Mouse (Mus musculus) CH12.LX (cell line): ENCODE data around the gene Tmem39b. TPM values are rescaled to one million over a fixed set of nuclear protein-coding genes. Genes with fewer than 3 reads are reported as not detected.

Experiments used
- DNase-seq: peaks from one replicate; pipeline ENCODE4 v3.0.0-alpha.2; 2013; ENCODE audit errors: extremely low read depth
- H3K27ac ChIP-seq: 2 replicates; pipeline ENCODE4 v1.5.1; 2012; ENCODE audit warnings: low read depth, mild to moderate bottlenecking, control low read depth, moderate library complexity; ENCODE audit not compliant: insufficient read depth
- H3K27me3 ChIP-seq: replicated peaks from 2 replicates; pipeline ENCODE3; 2012; ENCODE audit warnings: inconsistent platforms
- H3K36me3 ChIP-seq, 2 experiments: replicated peaks in 1 of 2; 2 replicates each; pipeline versions ENCODE3 to v1.6.1; 2012; ENCODE audit warnings: inconsistent platforms in 1 of 2, low read length in 1 of 2, mild to moderate bottlenecking in 1 of 2, mixed read lengths in 1 of 2, moderate library complexity in 1 of 2; ENCODE audit not compliant: control insufficient read depth in 1 of 2, insufficient read depth in 1 of 2
- H3K4me1 ChIP-seq, 2 experiments: 2 replicates each; pipeline ENCODE4 v1.6.1; 2012; ENCODE audit warnings: inconsistent platforms in 1 of 2, moderate library complexity in 1 of 2; ENCODE audit not compliant: insufficient read depth in 2 of 2, control insufficient read depth in 1 of 2
- H3K4me2 ChIP-seq: 2 replicates; pipeline ENCODE4 v1.6.1; 2012; ENCODE audit warnings: low read depth, mild to moderate bottlenecking, control low read depth; ENCODE audit not compliant: poor library complexity, insufficient read depth, severe bottlenecking
- H3K4me3 ChIP-seq, 3 experiments: fragments of 150-350 bp in 1 of 3; sonication (generic) in 1 of 3; replicated peaks in 1 of 3; 2 replicates each; pipeline versions ENCODE3 to v1.5.1; 2011 to 2012; ENCODE audit warnings: low read depth in 2 of 3, low read length in 2 of 3, mild to moderate bottlenecking in 2 of 3, moderate library complexity in 2 of 3, control low read depth in 1 of 3, improper control_type of control experiment in 1 of 3, inconsistent platforms in 1 of 3, mixed read lengths in 1 of 3; ENCODE audit not compliant: poor library complexity in 1 of 3
- H3K79me2 ChIP-seq: replicated peaks from 2 replicates; pipeline ENCODE4 v1.6.1; 2012; ENCODE audit warnings: mild to moderate bottlenecking, moderate library complexity; ENCODE audit not compliant: control insufficient read depth, poor library complexity, insufficient read depth, severe bottlenecking; ENCODE audit errors: extremely low read depth
- H3K9ac ChIP-seq: 2 replicates; pipeline ENCODE4 v1.6.1; 2012; ENCODE audit warnings: low read depth, mild to moderate bottlenecking, control low read depth, moderate library complexity; ENCODE audit not compliant: insufficient read depth
- H3K9me3 ChIP-seq: replicated peaks from 2 replicates; pipeline ENCODE3; 2012; ENCODE audit warnings: low read length, inconsistent platforms, mixed read lengths
- BHLHE40 ChIP-seq: IDR thresholded peaks from 2 replicates; pipeline ENCODE4 v1.6.1; 2011; ENCODE audit warnings: mild to moderate bottlenecking, low read depth, low read length, improper control_type of control experiment
- CHD2 ChIP-seq: IDR thresholded peaks from 2 replicates; pipeline ENCODE4 v1.6.1; 2011; ENCODE audit warnings: low read length, improper control_type of control experiment
- CTCF ChIP-seq, 2 experiments: IDR thresholded peaks in 1 of 2; conservative IDR thresholded peaks in 1 of 2; 2 replicates each; pipeline ENCODE4 v1.5.1; 2011 to 2012; ENCODE audit warnings: low read depth in 2 of 2, low read length in 2 of 2, improper control_type of control experiment in 1 of 2, inconsistent platforms in 1 of 2, mild to moderate bottlenecking in 1 of 2, moderate library complexity in 1 of 2
- EP300 ChIP-seq: IDR thresholded peaks from 2 replicates; pipeline ENCODE4 v1.6.1; 2011; ENCODE audit warnings: low read length, improper control_type of control experiment
- ETS1 ChIP-seq: conservative IDR thresholded peaks from 2 replicates; pipeline ENCODE4 v1.6.1; 2012; ENCODE audit warnings: low read depth, mild to moderate bottlenecking, inconsistent platforms, low read length, improper control_type of control experiment, moderate library complexity
- GABPA ChIP-seq: IDR thresholded peaks from 2 replicates; pipeline ENCODE4 v1.6.1; 2012; ENCODE audit warnings: low read depth, low read length, improper control_type of control experiment, inconsistent platforms; ENCODE audit not compliant: insufficient replicate concordance
- HCFC1 ChIP-seq: IDR thresholded peaks from 2 replicates; pipeline ENCODE4 v1.6.1; 2012; ENCODE audit warnings: low read depth, mild to moderate bottlenecking, inconsistent platforms, low read length, improper control_type of control experiment
- IRF4 ChIP-seq: IDR thresholded peaks from 2 replicates; pipeline ENCODE4 v1.6.1; 2014; ENCODE audit warnings: low read depth, mild to moderate bottlenecking, inconsistent platforms, low read length, improper control_type of control experiment
- JUND ChIP-seq: conservative IDR thresholded peaks from 2 replicates; pipeline ENCODE4 v1.6.1; 2011; ENCODE audit warnings: low read depth, low read length, improper control_type of control experiment
- KAT2A ChIP-seq: IDR thresholded peaks from 2 replicates; pipeline ENCODE4 v1.6.1; 2012; ENCODE audit warnings: low read length, improper control_type of control experiment, inconsistent platforms; ENCODE audit not compliant: insufficient replicate concordance
- MAZ ChIP-seq: IDR thresholded peaks from 2 replicates; pipeline ENCODE4 v1.6.1; 2012; ENCODE audit warnings: low read depth, mild to moderate bottlenecking, inconsistent platforms, low read length, improper control_type of control experiment, moderate library complexity
- MEF2A ChIP-seq: IDR thresholded peaks from 2 replicates; pipeline ENCODE4 v1.6.1; 2014; ENCODE audit warnings: low read depth, mild to moderate bottlenecking, inconsistent platforms, low read length, improper control_type of control experiment, borderline replicate concordance
- NELFE ChIP-seq: IDR thresholded peaks from 2 replicates; pipeline ENCODE4 v1.6.1; 2011; ENCODE audit warnings: low read depth, low read length, improper control_type of control experiment
- PAX5 ChIP-seq: IDR thresholded peaks from 2 replicates; pipeline ENCODE4 v1.6.1; 2012; ENCODE audit warnings: low read length, inconsistent platforms, mixed read lengths
- POLR2A ChIP-seq: IDR thresholded peaks from 2 replicates; pipeline ENCODE4 v1.6.1; 2011; ENCODE audit warnings: low read depth, mild to moderate bottlenecking, improper control_type of control experiment, low read length
- POLR2AphosphoS2 ChIP-seq: IDR thresholded peaks from 2 replicates; pipeline ENCODE4 v1.6.1; 2011; ENCODE audit warnings: low read depth, low read length, improper control_type of control experiment
- RAD21 ChIP-seq: IDR thresholded peaks from 2 replicates; pipeline ENCODE4 v1.6.1; 2011; ENCODE audit warnings: low read depth, mild to moderate bottlenecking, low read length, improper control_type of control experiment, moderate library complexity
- RCOR1 ChIP-seq: conservative IDR thresholded peaks from 2 replicates; pipeline ENCODE4 v1.6.1; 2012; ENCODE audit warnings: low read depth, mild to moderate bottlenecking, inconsistent platforms, low read length, improper control_type of control experiment
- TBP ChIP-seq: conservative IDR thresholded peaks from 2 replicates; pipeline ENCODE4 v1.6.1; 2011; ENCODE audit warnings: low read depth, low read length, improper control_type of control experiment
- UBTF ChIP-seq: IDR thresholded peaks from 2 replicates; pipeline ENCODE4 v1.6.1; 2012; ENCODE audit warnings: low read depth, mild to moderate bottlenecking, inconsistent platforms, low read length, improper control_type of control experiment, moderate library complexity
- USF2 ChIP-seq: conservative IDR thresholded peaks from 2 replicates; pipeline ENCODE4 v1.6.1; 2011; ENCODE audit warnings: low read depth, low read length, improper control_type of control experiment
- ZC3H11A ChIP-seq: IDR thresholded peaks from 2 replicates; pipeline ENCODE4 v1.6.1; 2012; ENCODE audit warnings: low read depth, mild to moderate bottlenecking, inconsistent platforms, low read length, improper control_type of control experiment
- ZKSCAN1 ChIP-seq: IDR thresholded peaks from 2 replicates; pipeline ENCODE4 v1.6.1; 2012; ENCODE audit warnings: low read depth, inconsistent platforms, low read length, improper control_type of control experiment, borderline replicate concordance
- dilution Hi-C: fragments of 300-500 bp; cut with MboI; formaldehyde crosslinking; loops from 2 replicates; pipeline ENCODE4 v1.14.3; 2020; ENCODE audit warnings: low sequenced_read_pairs; ENCODE audit not compliant: extremely low pct_unique_long_range_greater_than_20kb, extremely low pct_ligation_motif_present
- in situ Hi-C: fragments of 300-500 bp; cut with MboI; formaldehyde crosslinking; loops from 3 replicates; pipeline ENCODE4 v1.14.3; 2019; ENCODE audit warnings: low sequenced_read_pairs, low pct_ligation_motif_present, low pct_unique_long_range_greater_than_20kb, mixed read lengths
- polyA plus RNA-seq: library from polyadenylated mRNA; unstranded; fragments of >175 nt; gene quantifications from 2 replicates; pipeline ENCODE4 v1.2.1, GENCODE M21; 2012; ENCODE audit warnings: low read depth; ENCODE audit not compliant: insufficient read length
- total RNA-seq, 2 experiments: library from RNA; depleted of rRNA; stranded (reverse); fragments of 300-350 nt in 1 of 2; fragments of >200 nt in 1 of 2; gene quantifications; 2 replicates each; pipeline ENCODE4 v1.2.3; 2012 to 2014

Gene Tmem39b
- total and polyA plus RNA-seq, 3 experiments = 11.3 to 37.7 (median 14.6) TPM

DNA sequence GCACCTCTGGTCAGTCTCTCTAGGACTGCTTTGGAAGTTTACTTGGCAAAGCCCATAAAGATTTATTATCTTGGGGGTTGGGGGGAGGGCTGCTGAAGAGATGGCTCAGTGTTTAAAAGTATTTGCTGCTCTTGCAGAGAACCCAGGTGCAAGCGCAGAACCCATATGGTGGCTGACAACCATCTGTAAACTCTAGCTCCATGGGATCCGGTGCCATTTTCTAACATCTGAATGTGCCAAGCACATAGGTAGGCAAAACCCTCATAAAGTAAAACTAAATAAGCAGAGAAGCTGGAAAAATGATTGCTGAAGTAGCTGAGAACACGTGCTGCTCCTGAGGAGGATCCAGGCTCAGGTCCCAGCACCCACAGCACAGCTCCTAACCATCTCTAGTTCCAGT is 35.1 kb downstream of the Tmem39b start:
- no peak overlapping the region for H3K27ac ChIP-seq
- dilution Hi-C loops = no loop called here
- H3K9ac ChIP-seq = no peak overlapping the region
- peaks cover 28 to 87% of the 10 kb centered on the region in 2 experiments for H3K36me3 ChIP-seq
- H3K27me3 ChIP-seq = no peaks in the 10 kb centered on the region
- in situ Hi-C loops = no loop called here
- H3K4me2 ChIP-seq = no peak overlapping the region
- TF ChIP-seq IRF4 (no peak), TBP (no peak), MEF2A (no peak), POLR2A (no peak), MAZ (no peak), CHD2 (no peak), POLR2AphosphoS2 (no peak), RCOR1 (no peak), GABPA (no peak), HCFC1 (no peak), EP300 (no peak), ZC3H11A (no peak), UBTF (no peak), ZKSCAN1 (no peak), RAD21 (no peak), CTCF (conservative IDR thresholded peaks at IDR 0.05 in 1 of 2, IDR thresholded peaks at IDR 0.05 in 1 of 2; ENCODE audit: low read depth in 2 of 2, low read length in 2 of 2) (no peak)
- H3K4me1 ChIP-seq = no peaks in the 10 kb centered on the region
- H3K79me2 ChIP-seq = peaks cover 13% of the 10 kb centered on the region; the same call in 1 of the 2 replicates
- no peaks in the 10 kb centered on the region for H3K9me3 ChIP-seq
- no peak overlapping the region for H3K4me3 ChIP-seq
- no peak for DNase-seq

- Histone ChIP-seq H3K9ac (no peak overlapping the region), H3K36me3 (peaks cover 72 to 92% of the 10 kb centered on the region in 2 experiments), H3K27me3 (no peaks in the 10 kb centered on the region), H3K9me3 (no peaks in the 10 kb centered on the region), H3K4me3 (no peak overlapping the region), H3K4me2 (no peak overlapping the region), H3K27ac (no peak overlapping the region), H3K79me2 (no peaks in the 10 kb centered on the region), H3K4me1 (no peaks in the 10 kb centered on the region)
- no peak for DNase-seq
- in situ Hi-C loops (no loop called here), dilution Hi-C loops (no loop called here)
- no peak for TF ChIP-seq PAX5
- no peak for TF ChIP-seq ZKSCAN1
- TF ChIP-seq TBP = no peak
- TF ChIP-seq KAT2A = no peak
- no peak for TF ChIP-seq NELFE
- TF ChIP-seq POLR2A = no peak
- no peak for TF ChIP-seq MAZ
- no peak for TF ChIP-seq ETS1
- TF ChIP-seq BHLHE40 = no peak
- TF ChIP-seq USF2 = no peak
- TF ChIP-seq POLR2AphosphoS2 = no peak
- TF ChIP-seq JUND = no peak
Observed at GRCm38 (mm10) chr4:129654770-129655169, 41.9 kb downstream of the Tmem39b start.
